Mouse (Mus musculus) G1E (cell line): ENCODE data around the gene Gimap9.

Source experiments
- CTCF ChIP-seq: IDR thresholded peaks from 2 replicates; pipeline ENCODE4 v1.5.1; 2012; ENCODE audit warnings: low read depth, low read length, inconsistent platforms, mixed read lengths
- GATA1 ChIP-seq: IDR thresholded peaks from 2 replicates; pipeline ENCODE4 v1.6.1; 2012; ENCODE audit warnings: borderline replicate concordance, low read length, inconsistent platforms, mixed read lengths

- no peak for TF ChIP-seq CTCF
- TF ChIP-seq GATA1 = no peak
Measured at GRCm38 (mm10) chr6:48687077-48687476, 11.1 kb downstream of the Gimap9 start.
